Mouse (Mus musculus): ENCODE results near the gene Macrod2.
A peak's percentile ranks its signal among the peaks of the same experiment; 100 is the strongest.

Macrod2 gene

GRCm38 (mm10) chr2:140911463-140911862 lies 516.4 kb downstream of the Macrod2 start:
- DNase-seq (ENCODE audit: low spot score in 2 of 2), result no peak

- DNase-seq (ENCODE audit: low spot score in 2 of 2), result no peak
These were observed 517.1 kb downstream of the Macrod2 start for GRCm38 (mm10) chr2:140912179-140912578.

DNA sequence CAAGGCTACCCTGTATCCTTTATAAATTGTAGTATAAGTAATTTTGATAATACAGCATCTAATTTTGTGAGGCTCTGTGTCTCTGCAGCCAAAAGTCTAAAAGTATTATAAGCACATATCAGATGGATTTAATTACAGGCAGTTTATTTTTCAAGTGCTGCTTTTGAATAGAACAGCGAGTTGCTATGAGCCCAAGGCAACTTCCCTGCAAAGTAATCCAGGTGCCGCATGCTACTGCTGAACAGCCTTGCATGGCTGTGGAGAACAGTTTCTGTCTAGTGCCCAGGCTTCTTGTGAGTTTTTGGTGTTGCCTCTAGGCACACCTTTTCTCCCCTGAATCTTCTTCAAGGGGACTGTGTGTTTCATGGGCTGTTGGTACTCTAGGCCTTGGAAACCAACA lies 517.8 kb downstream of the Macrod2 start:
- DNase-seq (ENCODE audit: low spot score in 2 of 2), result no peak

DNA sequence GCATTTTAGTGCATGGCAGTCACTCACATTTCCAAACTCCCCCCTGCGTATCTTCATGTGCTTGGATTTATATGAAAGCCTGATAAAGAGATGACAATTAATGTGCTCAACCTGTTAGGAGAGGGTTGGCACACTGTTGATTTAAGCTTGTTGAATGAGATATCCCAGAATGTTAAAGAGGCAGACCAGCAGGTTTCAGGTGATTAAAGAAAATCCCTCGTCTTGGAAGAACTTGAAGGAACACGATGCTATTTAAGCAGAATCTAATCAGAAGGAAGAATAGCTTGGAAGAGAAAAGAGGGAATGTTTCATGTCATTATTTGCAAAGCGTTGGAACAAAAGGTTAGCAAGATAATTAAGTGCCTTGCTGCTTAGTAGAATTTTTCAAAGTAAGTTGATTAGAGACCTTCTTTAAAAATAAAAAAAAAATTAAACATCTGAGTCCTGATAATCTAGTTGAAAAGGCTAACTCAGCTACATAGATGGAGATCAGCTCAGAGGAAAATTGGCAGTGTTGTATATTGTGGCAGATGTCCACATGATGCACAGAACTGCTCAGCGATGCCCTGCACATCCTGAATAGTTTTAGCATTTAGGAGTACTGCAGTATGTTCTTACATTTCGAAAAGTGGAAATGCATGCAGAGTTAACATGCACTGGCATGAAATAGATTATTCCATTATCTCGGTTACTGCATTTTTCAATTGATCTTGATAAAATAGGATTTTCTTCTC lies 518.7 kb downstream of the Macrod2 start:
- DNase-seq (ENCODE audit: low spot score in 2 of 2), result no peak

DNA sequence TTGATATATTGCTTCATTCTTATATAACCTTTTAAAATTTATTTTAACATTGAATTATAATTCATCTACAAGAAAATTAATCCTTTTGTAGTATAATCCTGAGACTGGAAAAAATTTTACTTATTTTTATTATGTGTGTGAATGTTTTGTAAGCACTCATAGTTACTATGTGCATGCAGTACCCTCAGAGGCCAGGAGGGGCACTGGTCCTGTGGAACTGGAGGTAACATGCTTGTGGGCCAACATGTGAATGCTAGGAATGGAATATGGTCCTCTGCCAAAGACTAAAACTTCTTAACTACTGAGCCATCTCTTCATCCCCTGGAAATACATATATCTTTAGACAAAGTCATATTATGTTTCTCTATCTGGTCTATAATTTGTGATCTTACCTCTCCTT lies 531.8 kb downstream of the Macrod2 start:
- no peak for DNase-seq (ENCODE audit: low spot score in 2 of 2)

DNA sequence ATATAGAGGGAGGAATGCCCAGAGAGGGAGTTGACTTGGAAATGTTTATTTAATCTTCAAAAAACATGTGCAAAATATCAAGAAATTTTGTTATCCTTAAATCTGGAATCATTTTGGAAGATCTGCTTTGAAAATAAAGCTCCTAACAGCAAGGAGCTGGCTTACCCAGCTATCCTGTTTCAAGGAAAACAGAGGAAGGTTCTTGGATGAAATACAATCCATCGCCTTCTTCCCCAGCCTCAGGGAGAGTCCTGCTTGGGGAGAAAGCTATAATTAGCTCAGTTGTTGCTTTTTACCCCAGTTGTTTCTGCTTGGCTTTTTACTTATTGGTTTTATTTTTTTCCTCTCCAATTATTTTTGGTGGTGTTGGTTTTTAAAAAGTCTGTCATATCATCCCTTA lies 539.4 kb downstream of the Macrod2 start:
- DNase-seq (ENCODE audit: low spot score in 2 of 2), result no peak

GRCm38 (mm10) chr2:140949461-140949860 lies 554.4 kb downstream of the Macrod2 start:
- no peak for DNase-seq (ENCODE audit: low spot score in 2 of 2)

DNA sequence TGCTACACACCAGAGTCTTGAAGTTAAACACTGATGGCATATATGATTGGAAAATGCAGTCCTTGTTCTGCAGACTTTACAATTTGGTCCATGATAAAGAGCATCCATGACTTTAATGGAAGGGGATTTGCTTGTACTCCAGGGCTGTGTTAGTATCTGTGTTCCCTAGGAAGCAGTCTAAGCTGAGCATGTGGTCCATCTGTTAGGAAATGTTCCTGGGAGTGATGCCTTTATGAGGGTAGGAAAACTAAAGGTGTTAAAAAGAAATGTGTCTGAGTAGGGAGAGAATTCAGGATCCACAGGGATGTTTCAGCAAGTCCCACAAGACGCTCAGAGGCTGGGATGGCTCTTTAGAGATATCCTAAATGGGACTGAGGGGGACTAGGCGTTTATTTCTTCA lies 564.1 kb downstream of the Macrod2 start:
- no peak for DNase-seq (ENCODE audit: low spot score in 2 of 2)

DNA sequence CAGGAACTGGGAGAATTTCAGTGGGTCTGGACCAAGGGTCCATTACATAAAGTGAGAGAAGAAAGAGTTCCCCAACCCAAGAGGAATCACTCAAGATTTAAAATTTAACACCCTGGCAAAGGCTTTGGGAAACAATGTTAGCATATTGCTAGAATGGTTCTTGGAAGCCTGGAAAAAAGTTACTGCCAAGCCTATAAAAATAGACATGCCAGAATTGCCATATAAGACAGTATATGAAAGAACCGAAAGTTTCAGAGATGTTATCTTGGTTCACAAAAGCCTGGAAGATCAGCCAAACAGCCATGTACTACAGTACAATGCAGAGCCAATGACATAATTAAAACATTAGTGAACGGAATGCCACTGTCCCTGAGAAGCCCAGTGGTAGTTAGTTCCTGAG lies 575.1 kb downstream of the Macrod2 start:
- no peak for DNase-seq (ENCODE audit: low spot score in 2 of 2)

DNA sequence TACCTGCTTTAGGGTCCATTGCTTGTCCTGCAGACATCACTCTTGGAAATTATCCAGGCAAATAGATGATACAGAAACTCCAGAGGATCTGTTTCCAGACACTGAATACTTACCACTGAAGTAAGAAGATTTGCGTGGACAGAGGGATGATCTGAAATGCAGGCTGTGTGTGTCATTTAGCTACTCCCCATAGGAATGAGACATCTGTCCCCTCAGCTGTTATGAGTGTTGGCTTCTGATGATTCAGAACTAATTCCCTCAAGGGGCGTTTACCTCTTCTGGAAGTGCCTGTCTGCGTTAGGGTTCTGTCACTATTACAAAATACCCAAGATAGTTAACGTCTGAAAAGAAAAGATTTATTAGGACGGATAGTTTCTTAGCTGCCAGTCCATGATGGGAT lies 576.7 kb downstream of the Macrod2 start:
- DNase-seq (ENCODE audit: low spot score in 2 of 2), result no peak

DNA sequence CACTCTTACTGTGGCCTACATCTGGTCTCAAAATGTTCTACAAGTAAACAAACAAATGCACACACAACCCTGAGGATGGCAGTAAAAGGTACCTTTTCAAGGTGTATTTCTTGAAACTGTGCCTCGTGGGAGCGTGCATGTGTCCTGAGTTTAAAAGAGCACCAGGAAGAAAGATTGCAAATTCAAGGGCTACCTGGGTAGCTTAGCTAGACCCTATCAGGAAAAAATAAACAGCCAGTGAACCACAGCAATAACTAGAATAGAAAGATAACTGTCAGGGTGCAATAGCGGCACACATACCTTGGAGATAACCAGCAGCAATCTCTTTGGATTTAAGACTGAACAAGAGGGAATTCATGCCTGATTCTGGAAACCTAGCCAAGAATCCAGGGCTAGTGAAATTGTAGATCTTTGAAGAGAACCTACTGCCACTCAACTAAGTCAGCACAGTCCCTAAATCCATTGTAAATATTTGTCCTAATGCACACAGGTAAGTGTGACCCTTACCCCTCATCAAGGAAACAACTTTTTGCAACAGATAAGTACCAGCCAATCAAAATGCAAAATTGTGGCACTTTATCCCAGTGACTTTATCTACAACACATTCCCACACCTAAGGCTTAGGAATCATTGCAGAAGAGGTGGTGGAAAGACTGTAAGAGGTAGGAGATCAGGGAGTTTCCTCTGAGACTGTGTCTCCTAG lies 590.7 kb downstream of the Macrod2 start:
- no peak for DNase-seq (ENCODE audit: low spot score in 2 of 2)

- no peak for DNase-seq (ENCODE audit: low spot score in 2 of 2)
These were observed 608.7 kb downstream of the Macrod2 start for GRCm38 (mm10) chr2:141003846-141004245.

DNA sequence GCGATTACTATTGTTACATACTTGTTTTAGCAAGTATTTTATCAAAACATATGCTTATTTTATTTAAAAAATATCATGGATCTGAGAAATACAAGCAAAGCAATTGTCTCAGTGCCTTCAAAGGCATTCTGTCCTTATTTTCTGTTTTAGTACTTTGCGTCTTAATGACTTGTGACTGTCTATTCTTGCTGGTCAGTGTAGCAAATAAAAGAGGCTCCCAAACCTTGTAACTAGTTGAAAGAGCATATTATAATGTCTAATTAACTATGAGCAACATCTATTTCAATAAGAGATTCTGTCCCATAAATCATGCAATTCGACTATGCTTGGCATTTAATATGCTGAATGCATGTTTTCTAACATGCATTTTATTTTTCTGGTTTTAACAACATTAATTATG lies 609.2 kb downstream of the Macrod2 start:
- no peak for DNase-seq (ENCODE audit: low spot score in 2 of 2)

- DNase-seq (ENCODE audit: low spot score in 2 of 2), result no peak
These were observed 610.5 kb downstream of the Macrod2 start for GRCm38 (mm10) chr2:141005616-141006015.

- DNase-seq (ENCODE audit: low spot score in 2 of 2), result no peak
These were observed 612.6 kb downstream of the Macrod2 start for GRCm38 (mm10) chr2:141007725-141008124.

- no peak for DNase-seq (ENCODE audit: low spot score in 2 of 2)
These were observed 613.3 kb downstream of the Macrod2 start for GRCm38 (mm10) chr2:141008458-141008857.

DNA sequence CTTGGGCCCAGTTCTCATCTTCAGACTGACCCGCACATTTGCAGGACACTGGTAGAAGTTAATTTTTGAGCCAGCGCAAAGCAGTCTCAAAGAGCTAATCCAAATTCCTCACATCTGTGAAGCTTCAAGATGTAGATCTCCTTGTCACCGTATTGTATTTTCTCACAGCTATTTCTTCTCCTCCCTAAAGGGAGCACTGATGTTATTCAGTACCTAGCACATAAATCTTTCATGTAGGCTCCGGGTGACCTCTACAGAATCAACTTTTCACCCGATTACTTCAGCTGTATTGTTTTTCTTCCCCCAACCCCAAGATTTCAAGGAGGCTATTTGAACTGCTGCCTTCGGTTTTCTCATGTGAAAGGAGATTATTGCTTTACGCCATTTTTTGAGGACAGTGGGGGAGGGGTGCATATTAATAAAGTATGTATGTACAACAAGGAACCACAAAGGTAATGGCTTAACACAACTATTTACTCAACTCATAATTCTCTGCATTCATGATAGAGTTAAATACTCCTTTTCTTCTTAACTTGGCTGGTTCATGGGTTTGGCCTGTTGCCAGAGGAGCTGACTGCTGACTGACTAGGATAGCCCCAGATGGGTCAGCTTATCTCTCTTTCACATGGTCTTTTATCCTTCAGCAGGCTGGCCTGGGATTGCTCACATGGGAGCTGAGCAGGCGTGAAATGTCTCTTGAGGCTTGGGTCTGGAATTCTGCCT lies 618.5 kb downstream of the Macrod2 start:
- DNase-seq (ENCODE audit: low spot score in 2 of 2), result peak in 1 of 2 experiments; percentile 6

DNA sequence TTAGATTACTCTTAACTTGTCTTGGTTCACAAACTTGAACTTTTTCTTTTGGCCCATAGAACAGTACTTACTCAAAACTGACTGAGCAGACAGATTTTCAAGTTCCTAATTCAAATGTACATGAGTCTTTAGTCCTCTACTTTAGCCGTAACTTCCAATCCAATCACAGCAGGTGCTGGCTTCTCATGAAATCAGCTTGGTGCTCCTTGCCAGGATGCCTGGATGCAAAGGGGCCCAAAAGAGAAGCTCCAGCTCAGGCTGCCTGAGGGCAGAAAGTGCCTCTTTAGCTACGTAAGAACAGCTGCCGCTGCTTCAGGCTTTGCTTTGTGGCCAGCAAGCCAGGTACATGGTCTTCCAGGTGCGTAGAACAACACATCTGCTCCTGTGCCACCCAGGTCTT lies 627.9 kb downstream of the Macrod2 start:
- no peak for DNase-seq (ENCODE audit: low spot score in 2 of 2)

DNA sequence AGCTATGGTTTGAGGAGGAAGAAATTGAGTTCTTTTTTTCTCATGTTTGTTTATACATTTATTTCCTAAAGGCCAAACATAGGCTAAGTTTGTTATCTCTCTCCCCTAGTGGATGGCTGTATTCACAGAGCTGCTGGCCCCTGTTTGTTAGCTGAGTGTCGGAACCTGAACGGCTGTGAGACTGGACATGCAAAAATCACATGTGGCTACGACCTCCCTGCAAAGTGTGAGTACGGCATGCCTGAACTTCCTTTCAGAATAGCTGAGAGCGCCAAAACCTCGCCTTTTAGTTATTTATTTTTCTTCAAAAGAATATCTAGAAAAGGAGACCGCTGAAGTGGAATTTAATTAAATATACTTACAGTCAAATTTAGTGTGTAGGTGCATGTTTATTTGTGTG lies 628.8 kb downstream of the Macrod2 start:
- DNase-seq (ENCODE audit: low spot score in 2 of 2), result no peak

DNA sequence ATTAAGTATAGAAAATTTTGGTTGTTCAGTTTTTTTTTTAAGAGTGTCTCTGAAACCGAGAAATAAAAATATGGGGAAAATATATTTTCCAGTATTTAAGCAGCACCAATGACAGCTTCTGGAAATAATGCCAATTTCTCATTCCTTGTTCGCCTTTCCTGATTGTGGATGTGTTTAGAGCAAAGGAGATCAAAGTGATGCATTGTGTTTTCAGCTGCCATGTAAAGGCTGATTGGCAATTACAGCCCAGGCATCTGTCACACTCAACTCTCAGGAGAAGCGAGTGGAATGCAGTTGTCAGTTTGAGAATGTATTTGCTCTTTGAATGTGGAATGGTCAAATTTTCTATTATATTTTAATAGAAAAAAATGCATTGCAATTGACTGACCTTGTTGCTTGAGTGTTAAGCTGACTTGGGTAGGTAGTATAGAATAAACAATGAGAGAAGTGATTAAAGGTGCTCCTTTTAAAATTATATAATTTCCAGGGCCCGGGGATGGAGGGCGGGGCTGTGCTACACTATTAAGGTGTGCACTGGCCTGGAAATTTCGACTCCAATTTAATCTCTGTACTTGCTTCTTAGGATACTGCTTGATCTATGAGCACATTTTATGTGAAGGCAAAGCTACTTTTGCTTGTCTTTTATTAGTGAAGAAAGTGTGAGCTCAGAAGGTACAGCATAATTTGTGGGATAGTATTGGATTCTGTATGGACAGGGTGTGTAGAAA lies 629.4 kb downstream of the Macrod2 start:
- no peak for DNase-seq (ENCODE audit: low spot score in 2 of 2)

GRCm38 (mm10) chr2:141056685-141057454 lies 661.8 kb downstream of the Macrod2 start:
- DNase-seq (ENCODE audit: low spot score in 2 of 2), result no peak

All from urinary bladder, adult 18-20 months (tissue).